Mouse (Mus musculus): ENCODE measurements at regions not wholly inside any gene's neighbourhood (a gene's known extent, or its start where the extent isn't known, plus 50 kb on each side); places are given as distances from the start of the nearest gene placed in this dataset.

- H3K27ac ChIP-seq (ENCODE audit: low read depth, low read length) = no peak overlapping the region
- no peaks in the 10 kb centered on the region for H3K36me3 ChIP-seq (ENCODE audit: insufficient read depth, low read length)
- H3K27me3 ChIP-seq (ENCODE audit: insufficient read depth, low read length) = no peaks in the 10 kb centered on the region
- H3K9me3 ChIP-seq (ENCODE audit: low read length) = no peaks in the 10 kb centered on the region
- H3K9ac ChIP-seq (replicated peaks; ENCODE audit: low read length, poor library complexity, severe bottlenecking) = no peak overlapping the region
- DNase-seq (ENCODE audit: low spot score) (no peak), ATAC-seq (ENCODE audit: low FRiP score) (no peak)
- no peak for TF ChIP-seq CTCF (IDR thresholded peaks at IDR 0.05)
- WGBS = 90% methylated on average over 2 of the region's 2 CpGs
- H3K4me3 ChIP-seq (ENCODE audit: low read depth, low read length) = no peak overlapping the region
- no peak overlapping the region for H3K4me2 ChIP-seq (ENCODE audit: low read depth, low read length, poor library complexity, severe bottlenecking)
- no peaks in the 10 kb centered on the region for H3K4me1 ChIP-seq (ENCODE audit: insufficient read depth, low read length)
Measured at GRCm38 (mm10) chr12:9874823-9875222, 304.9 kb downstream of the Osr1 start.

DNA sequence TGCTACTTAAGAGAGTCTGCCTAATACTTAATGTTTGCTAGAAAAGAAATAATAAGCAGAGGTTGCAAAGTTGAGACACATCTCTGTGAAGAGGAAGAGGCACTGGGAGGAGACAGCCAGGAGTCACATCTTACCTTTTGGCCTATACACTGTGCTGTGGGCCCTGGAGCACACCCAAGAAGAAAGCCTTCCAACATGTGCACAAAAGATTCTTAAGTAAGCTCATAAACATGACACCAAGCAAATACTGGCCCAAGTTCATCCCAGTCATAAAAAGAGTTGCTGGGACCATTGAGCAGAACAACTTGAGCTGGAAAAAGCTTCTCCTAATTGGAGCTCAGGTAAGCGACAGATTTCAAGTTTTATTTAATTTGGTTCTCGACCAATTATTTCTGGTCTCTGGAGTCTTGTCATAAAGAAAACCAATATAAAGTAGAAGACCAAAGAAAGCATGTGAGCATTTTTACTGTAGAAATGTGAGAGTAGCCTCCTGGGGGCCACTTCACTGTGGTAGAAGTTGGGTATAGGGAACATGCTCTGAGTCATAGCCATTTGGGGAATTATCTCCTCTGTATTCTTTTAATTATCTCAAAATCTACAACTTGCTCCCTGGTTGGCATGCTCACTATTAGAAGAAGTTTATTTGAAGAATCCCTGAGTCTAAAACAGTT, 312.2 kb downstream of the Osr1 start:
- Histone ChIP-seq H3K9me3 (ENCODE audit: low read length) (no peaks in the 10 kb centered on the region), H3K27ac (ENCODE audit: low read depth, low read length) (no peak overlapping the region), H3K27me3 (ENCODE audit: insufficient read depth, low read length) (no peaks in the 10 kb centered on the region), H3K36me3 (ENCODE audit: insufficient read depth, low read length) (no peaks in the 10 kb centered on the region), H3K4me3 (ENCODE audit: low read depth, low read length) (no peak overlapping the region), H3K9ac (replicated peaks; ENCODE audit: low read length, poor library complexity, severe bottlenecking) (no peak overlapping the region), H3K4me2 (ENCODE audit: low read depth, low read length, poor library complexity, severe bottlenecking) (no peak overlapping the region), H3K4me1 (ENCODE audit: insufficient read depth, low read length) (no peaks in the 10 kb centered on the region)
- DNase-seq (ENCODE audit: low spot score) (no peak), ATAC-seq (ENCODE audit: low FRiP score) (no peak)
- 90% methylated on average over 2 of the region's 2 CpGs for WGBS
- no peak for TF ChIP-seq CTCF (IDR thresholded peaks at IDR 0.05)

- no peaks in the 10 kb centered on the region for H3K36me3 ChIP-seq (ENCODE audit: insufficient read depth, low read length)
- no peak overlapping the region for H3K9ac ChIP-seq (replicated peaks; ENCODE audit: low read length, poor library complexity, severe bottlenecking)
- no peak overlapping the region for H3K27ac ChIP-seq (ENCODE audit: low read depth, low read length)
- TF ChIP-seq CTCF (IDR thresholded peaks at IDR 0.05) = no peak
- H3K4me1 ChIP-seq (ENCODE audit: insufficient read depth, low read length) = no peaks in the 10 kb centered on the region
- 58% methylated on average over 1 of the region's 1 CpGs for WGBS
- H3K9me3 ChIP-seq (ENCODE audit: low read length) = no peaks in the 10 kb centered on the region
- DNase-seq (ENCODE audit: low spot score) (no peak), ATAC-seq (ENCODE audit: low FRiP score) (no peak)
- H3K4me3 ChIP-seq (ENCODE audit: low read depth, low read length) = no peak overlapping the region
- no peaks in the 10 kb centered on the region for H3K27me3 ChIP-seq (ENCODE audit: insufficient read depth, low read length)
- H3K4me2 ChIP-seq (ENCODE audit: low read depth, low read length, poor library complexity, severe bottlenecking) = no peak overlapping the region
Measured at GRCm38 (mm10) chr12:9883037-9883730, 313.3 kb downstream of the Osr1 start.

GRCm38 (mm10) chr12:9894521-9894920, 324.6 kb downstream of the Osr1 start:
- no peak overlapping the region for H3K4me3 ChIP-seq (ENCODE audit: low read depth, low read length)
- ATAC-seq (ENCODE audit: low FRiP score) (no peak), DNase-seq (ENCODE audit: low spot score) (no peak)
- no peaks in the 10 kb centered on the region for H3K27me3 ChIP-seq (ENCODE audit: insufficient read depth, low read length)
- H3K9ac ChIP-seq (replicated peaks; ENCODE audit: low read length, poor library complexity, severe bottlenecking) = no peak overlapping the region
- no peaks in the 10 kb centered on the region for H3K9me3 ChIP-seq (ENCODE audit: low read length)
- H3K4me2 ChIP-seq (ENCODE audit: low read depth, low read length, poor library complexity, severe bottlenecking) = no peak overlapping the region
- H3K27ac ChIP-seq (ENCODE audit: low read depth, low read length) = no peak overlapping the region
- H3K4me1 ChIP-seq (ENCODE audit: insufficient read depth, low read length) = no peaks in the 10 kb centered on the region
- 81% methylated on average over 2 of the region's 2 CpGs for WGBS
- no peaks in the 10 kb centered on the region for H3K36me3 ChIP-seq (ENCODE audit: insufficient read depth, low read length)
- no peak for TF ChIP-seq CTCF (IDR thresholded peaks at IDR 0.05)

GRCm38 (mm10) chr12:9897980-9898379, 328.1 kb downstream of the Osr1 start:
- Histone ChIP-seq H3K4me1 (ENCODE audit: insufficient read depth, low read length) (no peaks in the 10 kb centered on the region), H3K4me3 (ENCODE audit: low read depth, low read length) (no peak overlapping the region), H3K27me3 (ENCODE audit: insufficient read depth, low read length) (no peaks in the 10 kb centered on the region), H3K4me2 (ENCODE audit: low read depth, low read length, poor library complexity, severe bottlenecking) (no peak overlapping the region), H3K9ac (replicated peaks; ENCODE audit: low read length, poor library complexity, severe bottlenecking) (no peak overlapping the region), H3K9me3 (ENCODE audit: low read length) (no peaks in the 10 kb centered on the region), H3K27ac (ENCODE audit: low read depth, low read length) (no peak overlapping the region), H3K36me3 (ENCODE audit: insufficient read depth, low read length) (no peaks in the 10 kb centered on the region)
- TF ChIP-seq CTCF (IDR thresholded peaks at IDR 0.05) = no peak
- DNase-seq (ENCODE audit: low spot score) = no peak
- WGBS = 90% methylated on average over 6 of the region's 6 CpGs
- ATAC-seq (ENCODE audit: low FRiP score) = no peak

- no peak for ATAC-seq (ENCODE audit: low FRiP score)
- 79% methylated on average over 3 of the region's 3 CpGs for WGBS
- Histone ChIP-seq H3K4me1 (ENCODE audit: insufficient read depth, low read length) (no peaks in the 10 kb centered on the region), H3K4me3 (ENCODE audit: low read depth, low read length) (no peak overlapping the region), H3K4me2 (ENCODE audit: low read depth, low read length, poor library complexity, severe bottlenecking) (no peak overlapping the region), H3K27ac (ENCODE audit: low read depth, low read length) (no peak overlapping the region), H3K27me3 (ENCODE audit: insufficient read depth, low read length) (no peaks in the 10 kb centered on the region), H3K9me3 (ENCODE audit: low read length) (no peaks in the 10 kb centered on the region), H3K9ac (replicated peaks; ENCODE audit: low read length, poor library complexity, severe bottlenecking) (no peak overlapping the region), H3K36me3 (ENCODE audit: insufficient read depth, low read length) (no peaks in the 10 kb centered on the region)
- no peak for TF ChIP-seq CTCF (IDR thresholded peaks at IDR 0.05)
- no peak for DNase-seq (ENCODE audit: low spot score)
Measured at GRCm38 (mm10) chr12:9898420-9898819, 328.5 kb downstream of the Osr1 start.
